Mouse (Mus musculus) spleen, adult 2 months (tissue): ENCODE measurements around the gene 0610030E20Rik.

ENCODE experiments used
- CTCF ChIP-seq: fragments of 200-500 bp; IDR thresholded peaks from 2 replicates; pipeline ENCODE4 v1.5.1; 2011; ENCODE audit warnings: mild to moderate bottlenecking, inconsistent platforms; ENCODE audit not compliant: insufficient read depth, insufficient read length, insufficient replicate concordance; ENCODE audit errors: extremely low read depth
- POLR2A ChIP-seq: fragments of 200-500 bp; IDR thresholded peaks from 2 replicates; pipeline ENCODE4 v1.6.1; 2011; ENCODE audit warnings: low read depth, low read length, inconsistent platforms

GRCm38 (mm10) chr6:72329019-72329418 is 18.1 kb upstream of the 0610030E20Rik start:
- TF ChIP-seq POLR2A (no peak), CTCF (no peak)
